Mouse (Mus musculus) CD4-positive, CD25-positive, alpha-beta regulatory T cell, adult 4 months (primary cell): ENCODE measurements around the gene Hoxa7. TPM values are rescaled to one million over a fixed set of nuclear protein-coding genes. Genes with fewer than 3 reads are reported as not detected.

Experiments used
- ATAC-seq: one replicate; pipeline ENCODE4 v1.8.0; 2017
- polyA plus RNA-seq, 2 experiments: library from polyadenylated mRNA; unstranded; fragments of 100-300 nt; shearing (Covaris generic); gene quantifications; one replicate each; pipeline ENCODE4 v1.2.1; 2017

Gene Hoxa7
- polyA plus RNA-seq, 2 experiments from 2014 or later: not detected

- ATAC-seq: no peak
Observed at GRCm38 (mm10) chr6:52237346-52238154, 15.9 kb upstream of the Hoxa7 start.

GRCm38 (mm10) chr6:52236806-52237205 is 15.2 kb upstream of the Hoxa7 start:
- ATAC-seq: no peak

GRCm38 (mm10) chr6:52235866-52236265 is 14.2 kb upstream of the Hoxa7 start:
- no peak for ATAC-seq

GRCm38 (mm10) chr6:52235267-52235666 is 13.6 kb upstream of the Hoxa7 start:
- ATAC-seq: no peak

- ATAC-seq: no peak
Observed at GRCm38 (mm10) chr6:52234428-52235140, 12.9 kb upstream of the Hoxa7 start.

- ATAC-seq: peak; percentile 33
Observed at GRCm38 (mm10) chr6:52233546-52234427, 12.1 kb upstream of the Hoxa7 start.

DNA sequence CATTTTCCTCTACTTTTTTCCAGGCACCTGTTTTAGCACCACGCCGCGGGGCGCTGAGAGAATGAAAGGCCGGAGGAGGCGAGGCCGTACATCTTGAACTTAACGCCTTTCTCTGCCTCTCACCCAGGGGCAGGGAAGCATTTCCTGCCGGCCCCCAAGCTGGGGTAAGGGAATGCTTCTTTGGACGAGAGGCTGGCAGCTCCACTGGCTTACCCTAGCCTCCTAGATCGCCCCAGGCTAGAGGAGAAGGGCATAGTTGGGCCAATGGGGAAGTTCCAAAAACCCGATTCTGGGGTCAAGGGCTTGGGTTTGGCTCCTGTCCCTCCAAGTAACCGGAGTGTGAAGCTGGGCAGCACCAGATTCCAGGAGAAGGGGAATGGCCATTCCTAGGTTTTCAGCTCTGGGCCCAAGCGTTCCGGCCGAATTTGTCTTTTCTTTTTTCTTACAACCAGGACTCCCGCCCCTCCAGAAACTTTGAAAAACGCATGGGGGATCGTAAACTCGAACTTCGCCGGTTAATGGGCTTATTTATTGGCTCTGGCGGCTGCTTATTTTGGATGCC is 11.4 kb upstream of the Hoxa7 start:
- no peak for ATAC-seq

GRCm38 (mm10) chr6:52232568-52232965 is 10.9 kb upstream of the Hoxa7 start:
- ATAC-seq: no peak

DNA sequence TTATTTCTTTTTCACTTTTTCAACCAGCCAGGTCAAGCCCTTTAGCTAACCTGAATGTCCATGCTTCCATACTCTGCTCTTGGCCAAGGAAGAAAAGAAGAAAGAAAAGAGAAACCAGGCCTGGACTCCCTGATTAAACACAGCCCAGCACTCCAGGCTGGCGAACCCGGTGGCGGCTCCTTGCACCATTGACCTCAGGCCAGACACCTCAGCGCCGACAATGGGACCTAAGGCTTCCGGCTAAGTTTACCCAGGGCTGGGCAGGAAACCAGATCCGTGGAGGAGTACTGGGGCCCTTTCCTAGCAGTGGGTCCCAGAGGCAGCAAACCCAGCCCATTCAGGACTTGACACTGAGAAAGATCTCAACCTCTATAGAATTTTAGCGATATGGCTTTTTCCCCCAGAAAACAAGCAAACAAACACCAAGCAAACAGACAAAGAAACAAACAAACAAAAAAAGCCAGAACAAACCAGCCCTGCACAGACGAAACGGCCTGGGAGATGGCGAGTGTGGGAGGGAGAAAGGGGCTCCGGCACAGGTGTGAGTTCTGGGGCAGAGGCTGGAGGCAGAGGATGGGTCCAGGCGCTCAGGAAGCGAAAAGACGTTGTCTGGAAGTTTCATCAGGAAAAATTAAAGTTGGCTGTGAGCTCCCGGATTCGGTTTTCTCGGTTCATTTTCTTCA is 10.4 kb upstream of the Hoxa7 start:
- ATAC-seq: no peak

- ATAC-seq: no peak
Observed at GRCm38 (mm10) chr6:52230516-52231165, 9.0 kb upstream of the Hoxa7 start, which contains the start of gene Hoxa9. Gene Hoxa9 (minus strand): TSS chr6:52231089.

DNA sequence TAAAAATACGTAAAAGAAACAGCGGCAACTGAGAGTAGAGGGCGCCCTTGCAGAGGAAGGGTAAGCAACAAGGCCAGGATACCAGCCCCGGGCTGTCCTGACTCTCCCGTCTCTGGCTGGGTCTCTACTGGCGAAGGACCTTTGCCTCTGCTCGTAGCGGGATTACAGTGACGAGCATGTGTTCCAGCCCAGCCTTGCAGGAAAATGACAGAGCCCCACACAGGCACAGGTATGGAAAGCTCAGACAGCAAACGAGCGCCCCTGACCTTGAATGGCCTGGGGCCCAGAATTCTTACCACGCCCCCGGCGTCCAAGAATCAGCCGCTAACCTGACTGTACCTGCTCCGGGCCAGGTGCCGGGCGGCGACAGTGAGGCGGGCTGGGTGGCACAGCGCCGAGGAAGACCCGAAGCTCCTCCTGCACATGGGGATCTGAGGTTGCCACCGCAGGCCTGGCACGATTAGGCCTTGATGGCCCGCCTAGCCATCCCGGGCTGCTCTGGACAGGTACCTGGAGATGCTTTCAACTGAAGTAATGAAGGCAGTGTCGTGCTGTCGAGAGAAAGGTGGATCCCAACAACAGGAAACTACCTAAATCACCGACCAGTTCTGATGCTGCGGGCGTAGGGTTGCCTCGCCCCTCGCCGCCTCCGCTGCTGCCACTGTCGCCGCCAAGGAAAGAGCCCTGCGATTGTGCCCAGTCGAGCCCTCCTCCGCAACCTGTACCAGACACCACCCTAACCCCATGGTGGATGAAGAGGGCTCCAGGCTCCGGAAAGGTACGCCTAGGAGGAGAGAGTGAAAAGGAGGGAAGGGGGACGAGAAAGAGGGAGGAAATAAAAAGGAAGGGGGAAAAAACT is 8.1 kb upstream of the Hoxa7 start:
- ATAC-seq: peak; percentile 31

- no peak for ATAC-seq
Observed at GRCm38 (mm10) chr6:52228475-52229465, 7.1 kb upstream of the Hoxa7 start.

DNA sequence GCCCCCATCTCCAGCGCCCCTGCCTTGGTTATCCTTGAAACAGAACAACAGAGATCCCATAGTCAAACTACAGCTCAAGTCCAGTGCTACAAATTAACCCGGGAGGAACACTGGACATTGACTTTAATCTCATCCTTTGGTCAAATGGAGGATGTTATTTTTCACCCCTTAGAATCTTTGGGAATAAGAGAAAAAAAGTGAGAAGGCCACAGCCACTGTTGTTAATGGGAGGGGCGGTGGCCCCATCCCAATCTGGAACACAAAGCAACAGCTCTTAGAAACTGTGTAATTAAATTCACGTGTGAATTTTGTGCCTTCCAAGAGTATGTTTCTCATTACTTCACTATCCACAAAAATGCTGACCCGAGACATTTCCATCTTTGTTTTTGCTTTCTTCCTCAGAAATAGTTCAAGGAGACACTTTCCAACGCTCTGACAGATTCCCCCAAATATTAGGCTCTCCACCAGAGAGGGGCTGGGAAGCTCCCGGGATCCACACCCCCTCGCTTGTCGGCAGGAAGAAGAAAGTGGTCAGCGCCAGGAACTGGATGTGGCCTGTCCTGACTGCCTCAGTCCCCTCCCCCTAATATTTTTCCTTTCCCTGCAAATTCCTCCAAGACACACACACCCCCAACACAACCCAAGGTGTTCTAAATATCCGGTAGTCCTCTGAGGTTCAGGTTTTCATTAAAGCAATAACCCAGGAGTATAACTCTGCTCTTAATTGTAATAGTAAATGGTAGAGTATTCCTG is 6.0 kb upstream of the Hoxa7 start:
- no peak for ATAC-seq

DNA sequence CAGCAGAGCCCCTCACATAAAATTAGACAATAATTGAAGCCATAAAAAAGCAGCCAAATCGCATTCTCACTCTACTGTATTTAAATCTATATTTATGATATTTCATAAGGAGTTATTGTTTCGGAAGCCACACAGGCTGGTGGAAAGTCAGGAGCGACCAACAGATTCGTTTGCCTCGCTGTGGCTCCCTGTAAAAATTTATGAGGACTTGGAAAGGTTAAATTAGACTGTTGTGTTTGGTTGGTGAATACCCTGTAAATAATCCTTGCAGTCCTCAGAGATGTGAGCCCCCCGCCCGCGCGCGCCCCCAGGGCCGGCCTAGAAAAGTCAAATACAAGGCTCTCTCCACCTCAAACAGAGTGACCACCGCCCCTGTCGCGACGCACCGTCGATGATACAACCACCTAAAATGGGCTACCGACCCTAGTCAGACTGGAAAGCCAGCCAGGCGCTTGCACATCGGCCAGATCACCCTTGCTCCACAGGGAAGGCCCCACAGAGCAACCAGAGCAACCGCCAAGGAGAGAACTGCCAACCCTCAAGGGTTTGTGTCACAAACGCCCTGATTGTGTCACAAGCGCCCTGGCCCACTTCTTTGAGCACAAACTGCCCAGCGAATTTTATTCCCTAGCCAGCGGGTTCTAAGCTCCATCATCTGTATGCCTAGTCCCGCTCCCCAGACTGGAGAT is 5.1 kb upstream of the Hoxa7 start:
- ATAC-seq: no peak

DNA sequence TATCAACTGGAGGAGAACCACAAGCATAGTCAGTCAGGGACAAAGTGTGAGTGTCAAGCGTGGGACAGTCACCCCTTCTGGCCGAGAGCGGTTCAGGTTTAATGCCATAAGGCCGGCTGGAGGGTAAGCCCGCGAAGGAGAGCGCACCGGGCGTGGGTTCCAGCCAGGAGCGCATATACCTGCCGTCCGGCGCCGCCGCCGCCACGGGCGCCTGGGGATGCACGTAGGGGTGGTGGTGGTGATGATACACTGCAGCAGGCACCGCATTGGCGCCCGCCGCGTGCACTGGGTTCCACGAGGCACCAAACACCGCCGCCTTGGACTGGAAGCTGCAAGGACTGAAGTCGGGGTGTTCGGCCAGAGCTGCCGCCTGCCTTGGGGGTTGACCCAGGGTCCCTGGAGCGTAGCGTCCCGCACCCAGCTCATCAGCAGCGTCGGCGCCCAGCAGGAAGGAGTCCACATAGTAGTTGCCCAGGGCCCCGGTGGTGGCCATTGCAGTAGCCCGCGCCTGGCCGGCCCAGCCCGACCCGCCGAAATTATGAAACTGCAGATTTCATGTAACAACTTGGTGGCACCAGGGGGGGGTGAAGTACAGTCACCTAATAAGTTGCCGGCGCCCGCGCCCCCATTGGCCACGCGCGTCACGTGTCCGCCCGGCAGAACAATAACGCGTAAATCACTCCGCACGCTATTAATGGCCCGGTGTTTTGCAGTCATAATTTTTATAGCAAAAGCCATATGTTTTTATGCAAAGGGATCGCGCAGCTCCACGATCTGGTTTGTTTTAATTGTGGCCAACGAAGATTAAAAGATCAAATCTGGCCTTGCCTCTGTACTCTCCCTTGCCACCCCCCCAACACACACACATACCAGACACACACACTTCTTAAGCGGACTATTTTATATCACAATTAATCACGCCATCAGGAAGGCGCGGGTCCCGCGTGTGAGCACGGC is 4.2 kb upstream of the Hoxa7 start:
- ATAC-seq: no peak

DNA sequence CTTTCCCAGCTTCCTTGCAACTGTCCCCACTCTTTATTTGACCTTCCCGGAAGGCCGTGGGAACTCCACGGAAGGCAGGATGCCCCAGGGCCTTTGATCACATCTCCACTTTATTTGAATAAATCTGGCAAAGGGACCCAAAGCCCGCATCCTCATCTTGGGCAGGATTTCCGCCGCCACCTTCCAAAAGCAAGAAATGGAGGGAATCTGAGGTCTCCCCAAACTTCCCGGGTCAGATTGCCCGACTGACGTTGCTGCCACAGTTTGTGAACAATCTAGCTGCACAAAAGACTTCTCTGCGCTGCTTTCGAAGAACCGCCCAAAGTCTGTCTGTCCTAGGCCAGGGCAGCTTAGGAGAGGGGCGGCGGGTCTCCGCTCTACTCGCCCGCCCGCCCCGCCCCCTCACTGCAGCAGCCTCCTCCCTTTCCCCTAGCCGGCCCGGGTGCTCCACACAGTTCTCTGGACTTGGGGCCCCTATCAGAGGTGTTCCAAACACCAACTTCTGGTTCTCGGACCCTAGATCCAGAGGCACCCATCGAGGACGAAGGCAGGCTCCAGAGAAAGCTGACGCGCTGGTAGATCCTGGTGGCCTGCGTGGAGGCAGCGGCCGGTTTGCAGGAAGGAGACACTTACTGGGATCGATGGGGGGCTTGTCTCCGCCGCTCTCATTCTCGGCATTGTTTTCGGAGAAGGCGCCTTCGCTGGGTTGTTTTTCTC is 3.4 kb upstream of the Hoxa7 start:
- no peak for ATAC-seq
